Mouse (Mus musculus) hindbrain, embryonic 11.5 days (tissue): Measurements from ENCODE around the gene Dok7. TPM values are rescaled to one million over a fixed set of nuclear protein-coding genes. Genes with fewer than 3 reads are reported as not detected.

Experiments used
- ATAC-seq: fragments of 200-750 bp; cut with Nextera tagmentation; 2 replicates; pipeline ENCODE4 v1.8.0; 2017; ENCODE audit warnings: mild to moderate bottlenecking, moderate TSS enrichment, moderate library complexity; ENCODE audit not compliant: low FRiP score
- DNase-seq: peaks from one replicate; pipeline ENCODE4 v3.0.0-alpha.2; 2015; ENCODE audit warnings: low spot score
- H3K27ac ChIP-seq: fragments of 300-500 bp; sonication (generic); 2 replicates; pipeline ENCODE4 v1.5.1; 2014; ENCODE audit warnings: mild to moderate bottlenecking, low read depth, low read length
- H3K27me3 ChIP-seq: fragments of 300-500 bp; sonication (generic); 2 replicates; pipeline ENCODE4 v1.6.1; 2014; ENCODE audit warnings: mild to moderate bottlenecking, low read length, moderate library complexity, mixed read lengths; ENCODE audit not compliant: control insufficient read depth, insufficient read depth
- H3K36me3 ChIP-seq: fragments of 300-500 bp; sonication (generic); 2 replicates; pipeline ENCODE4 v1.6.1; 2014; ENCODE audit warnings: mild to moderate bottlenecking, low read length, moderate library complexity, mixed read lengths; ENCODE audit not compliant: control insufficient read depth, insufficient read depth
- H3K4me1 ChIP-seq: fragments of 300-500 bp; sonication (generic); replicated peaks from 2 replicates; pipeline ENCODE4 v1.6.1; 2014; ENCODE audit warnings: low read length, mixed read lengths; ENCODE audit not compliant: control insufficient read depth, insufficient read depth
- H3K4me2 ChIP-seq: fragments of 300-500 bp; sonication (generic); replicated peaks from 2 replicates; pipeline ENCODE4 v1.6.1; 2014; ENCODE audit warnings: mild to moderate bottlenecking, low read depth, low read length
- H3K4me3 ChIP-seq: fragments of 300-500 bp; sonication (generic); 2 replicates; pipeline ENCODE4 v1.5.1; 2014; ENCODE audit warnings: low read depth, low read length
- H3K9ac ChIP-seq: fragments of 300-500 bp; sonication (generic); 2 replicates; pipeline ENCODE4 v1.6.1; 2014; ENCODE audit warnings: low read depth, low read length
- H3K9me3 ChIP-seq: fragments of 300-500 bp; sonication (generic); 2 replicates; pipeline ENCODE4 v1.6.1; 2016; ENCODE audit warnings: low read length; ENCODE audit not compliant: control insufficient read depth
- WGBS: fragments of 180-500 bp; shearing (Covaris S2); extraction: QIAGEN DNeasy Blood & Tissue Kit; methylation state at CpG from one replicate; pipeline ENCODE4 v1.1.7; 2014; 5-methylcytosine and 5-hydroxymethylcytosine counted together
- polyA plus RNA-seq: library from polyadenylated mRNA; unstranded; fragments of >200 nt; fragmentation: Nextera tagmentation; extraction: Ambion mirVana; gene quantifications from 2 replicates; pipeline ENCODE4 v1.2.1, GENCODE M21; 2014

Dok7 gene
- polyA plus RNA-seq, 1 experiment from 2014 or later = not detected

DNA sequence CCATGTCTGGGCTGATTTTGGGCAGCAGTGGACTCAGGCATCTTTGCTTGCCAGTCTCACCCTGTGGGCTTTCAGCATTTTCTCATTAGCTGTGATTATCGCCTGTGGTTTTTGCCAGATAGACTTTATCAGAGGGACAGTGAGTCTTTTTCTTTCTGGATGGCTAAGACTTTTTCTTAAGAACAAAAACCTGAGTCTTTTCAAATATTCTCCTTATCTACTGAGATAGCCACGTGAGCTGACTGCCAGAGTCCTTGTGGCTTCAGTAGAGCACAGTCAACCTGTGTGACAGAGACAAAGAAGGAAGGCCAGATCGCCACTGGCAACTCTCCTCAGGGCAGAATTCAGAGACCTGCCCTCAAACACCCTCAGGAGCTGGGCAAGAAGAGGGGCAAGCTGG is 61.1 kb downstream of the Dok7 start:
- H3K4me1 ChIP-seq = no peaks in the 10 kb centered on the region
- no peaks in the 10 kb centered on the region for H3K36me3 ChIP-seq
- no peak for DNase-seq
- H3K4me2 ChIP-seq = no peak overlapping the region
- H3K27me3 ChIP-seq = no peaks in the 10 kb centered on the region
- WGBS = 81% methylated on average over 3 of the region's 3 CpGs
- H3K9ac ChIP-seq = no peak overlapping the region
- no peak overlapping the region for H3K4me3 ChIP-seq
- no peak for ATAC-seq
- H3K27ac ChIP-seq = no peak overlapping the region
- no peaks in the 10 kb centered on the region for H3K9me3 ChIP-seq

DNA sequence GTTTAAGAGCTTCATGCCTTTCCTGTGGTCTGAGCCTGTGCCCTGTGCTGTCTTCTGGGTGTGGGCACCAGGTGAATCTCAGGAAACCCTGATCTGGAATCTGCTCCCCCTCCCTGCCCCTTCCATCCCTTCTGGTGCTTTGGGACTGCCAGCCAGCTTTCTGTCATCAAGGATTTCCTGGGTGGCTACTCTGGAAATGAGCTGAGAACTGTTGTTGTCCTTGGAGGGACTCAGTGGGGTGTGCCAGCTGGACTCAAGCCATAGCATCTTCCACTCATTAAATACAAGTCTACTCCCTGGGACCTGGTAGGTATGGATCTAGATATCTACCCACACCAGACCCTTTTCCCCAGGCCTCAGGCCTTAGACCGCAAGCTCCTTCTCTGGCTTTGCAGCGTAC is 61.9 kb downstream of the Dok7 start:
- Histone ChIP-seq H3K9me3 (no peaks in the 10 kb centered on the region), H3K27me3 (no peaks in the 10 kb centered on the region), H3K4me1 (no peaks in the 10 kb centered on the region), H3K4me3 (no peak overlapping the region), H3K9ac (no peak overlapping the region), H3K27ac (no peak overlapping the region), H3K4me2 (no peak overlapping the region), H3K36me3 (no peaks in the 10 kb centered on the region)
- DNase-seq = no peak
- 93% methylated on average over 2 of the region's 2 CpGs for WGBS
- ATAC-seq = no peak

DNA sequence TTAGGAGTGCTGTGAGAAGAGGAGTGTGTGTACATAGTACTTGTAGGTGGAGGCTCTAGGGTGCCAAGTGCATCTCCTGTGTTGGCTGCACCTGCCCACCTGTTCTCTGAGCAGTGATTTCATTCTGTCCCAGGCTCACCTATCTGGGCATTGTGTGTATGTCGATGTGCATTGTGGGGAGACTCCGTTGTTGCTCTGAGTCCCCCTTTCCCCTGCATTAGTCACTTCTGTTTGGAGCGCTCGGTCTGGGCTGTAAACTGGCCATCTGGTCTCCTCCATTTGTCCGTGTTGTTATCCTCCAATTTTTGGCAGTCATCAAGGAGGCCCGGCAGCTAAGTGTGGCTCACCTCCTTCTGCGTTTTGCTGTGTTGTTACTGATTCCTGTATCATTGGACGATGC is 63.5 kb downstream of the Dok7 start:
- ATAC-seq (no peak), DNase-seq (no peak)
- no peaks in the 10 kb centered on the region for H3K9me3 ChIP-seq
- no peak overlapping the region for H3K9ac ChIP-seq
- H3K4me2 ChIP-seq = no peak overlapping the region
- H3K27ac ChIP-seq = no peak overlapping the region
- H3K4me1 ChIP-seq = no peaks in the 10 kb centered on the region
- H3K4me3 ChIP-seq = no peak overlapping the region
- no peaks in the 10 kb centered on the region for H3K36me3 ChIP-seq
- WGBS = 85% methylated on average over 8 of the region's 8 CpGs
- H3K27me3 ChIP-seq = no peaks in the 10 kb centered on the region

DNA sequence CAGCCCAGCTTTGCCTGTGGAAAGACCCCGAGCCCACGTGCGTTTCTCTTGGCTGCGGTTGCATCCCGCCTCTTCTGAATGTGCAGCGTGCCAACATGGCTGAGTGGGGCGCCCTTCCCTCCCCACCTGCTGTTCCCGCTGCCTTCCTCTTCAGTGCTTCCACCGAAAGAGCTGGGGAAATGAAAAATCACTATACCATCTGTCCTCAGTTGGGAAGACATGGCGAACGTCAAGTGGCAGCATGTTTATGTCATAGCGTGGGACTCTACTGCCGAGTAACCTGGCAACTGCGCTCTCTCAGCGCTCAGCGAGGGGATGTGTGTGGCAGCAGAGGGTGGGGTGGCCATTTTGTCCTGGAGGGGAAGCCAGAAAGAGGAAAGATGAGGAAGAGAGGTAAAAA is 72.6 kb downstream of the Dok7 start:
- WGBS = 88% methylated on average over 16 of the region's 16 CpGs
- Histone ChIP-seq H3K4me2 (no peak overlapping the region), H3K27me3 (no peaks in the 10 kb centered on the region), H3K36me3 (no peaks in the 10 kb centered on the region), H3K9me3 (no peaks in the 10 kb centered on the region), H3K4me3 (no peak overlapping the region), H3K4me1 (no peaks in the 10 kb centered on the region), H3K27ac (no peak overlapping the region), H3K9ac (no peak overlapping the region)
- no peak for ATAC-seq
- DNase-seq = no peak

DNA sequence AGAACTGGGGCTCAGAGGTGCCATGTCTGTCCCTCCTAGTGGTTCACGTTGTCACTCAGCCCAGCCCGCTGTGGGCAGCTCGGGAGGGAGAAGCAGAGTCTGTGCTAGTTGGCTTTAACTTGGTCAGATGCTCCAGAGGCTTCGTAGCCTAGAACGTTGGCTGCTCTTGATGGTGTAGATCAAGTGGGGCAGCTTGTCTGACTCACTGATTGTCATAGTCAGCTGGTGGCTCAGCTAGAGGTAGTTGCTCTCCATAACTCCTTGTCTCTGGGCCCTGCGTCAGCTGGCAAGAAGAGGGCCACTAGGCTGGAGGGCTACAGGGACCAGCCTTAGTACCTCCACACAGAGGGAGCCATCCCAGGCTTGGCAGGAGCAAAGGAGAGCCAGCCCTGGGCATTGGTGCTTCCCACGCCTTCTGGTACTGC is 73.2 kb downstream of the Dok7 start:
- Histone ChIP-seq H3K4me3 (no peak overlapping the region), H3K36me3 (no peaks in the 10 kb centered on the region), H3K4me1 (no peaks in the 10 kb centered on the region), H3K4me2 (no peak overlapping the region), H3K27ac (no peak overlapping the region), H3K9me3 (no peaks in the 10 kb centered on the region), H3K9ac (no peak overlapping the region), H3K27me3 (no peaks in the 10 kb centered on the region)
- no peak for ATAC-seq
- no peak for DNase-seq
- 89% methylated on average over 7 of the region's 7 CpGs for WGBS

DNA sequence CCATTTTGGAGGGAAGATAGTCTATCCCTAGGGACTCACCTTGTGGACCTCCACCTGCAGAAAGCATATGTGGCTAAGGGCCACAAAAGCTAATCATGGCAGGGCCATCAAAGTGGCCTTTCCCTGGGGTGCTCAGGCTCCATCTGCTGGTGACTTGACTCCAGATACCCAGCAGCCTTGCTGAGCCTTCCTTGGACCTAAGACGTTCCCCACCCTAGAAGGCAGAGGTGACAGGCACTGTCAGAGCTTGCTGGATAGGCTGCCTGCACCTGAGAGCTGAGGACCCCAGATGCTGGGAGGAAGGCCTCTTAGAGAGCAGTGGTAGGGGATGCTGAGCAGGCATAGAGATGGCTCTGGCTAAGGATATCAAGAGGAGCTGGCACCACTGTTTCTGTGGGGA is 74.7 kb downstream of the Dok7 start:
- 18% methylated on average over 1 of the region's 1 CpGs for WGBS
- H3K27me3 ChIP-seq = no peaks in the 10 kb centered on the region
- H3K27ac ChIP-seq = no peak overlapping the region
- H3K9me3 ChIP-seq = no peaks in the 10 kb centered on the region
- ATAC-seq (no peak), DNase-seq (no peak)
- no peaks in the 10 kb centered on the region for H3K4me1 ChIP-seq
- no peak overlapping the region for H3K9ac ChIP-seq
- no peaks in the 10 kb centered on the region for H3K36me3 ChIP-seq
- H3K4me2 ChIP-seq = no peak overlapping the region
- H3K4me3 ChIP-seq = no peak overlapping the region

DNA sequence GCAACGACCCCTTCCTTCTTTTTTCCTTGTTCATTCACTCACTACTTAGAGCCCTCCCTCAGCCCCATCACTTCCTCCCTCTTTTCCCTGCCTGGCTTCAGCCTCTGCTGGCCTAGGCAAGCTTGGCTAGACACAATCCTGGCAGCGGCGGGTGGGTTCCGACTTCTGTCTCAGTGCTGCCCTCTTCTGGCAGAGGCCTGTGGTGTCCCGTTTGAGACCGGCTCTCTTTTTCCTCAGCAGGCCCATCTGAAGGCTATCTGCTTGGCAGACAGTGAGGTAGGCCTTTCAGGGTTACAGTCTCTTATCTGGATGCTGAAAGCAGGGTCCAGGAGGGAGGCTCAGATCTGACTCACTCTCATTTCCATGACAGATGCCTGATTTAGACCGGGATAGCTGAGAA is 75.2 kb downstream of the Dok7 start:
- Histone ChIP-seq H3K9me3 (no peaks in the 10 kb centered on the region), H3K9ac (no peak overlapping the region), H3K27ac (no peak overlapping the region), H3K36me3 (no peaks in the 10 kb centered on the region), H3K4me3 (no peak overlapping the region), H3K4me2 (no peak overlapping the region), H3K27me3 (no peaks in the 10 kb centered on the region), H3K4me1 (no peaks in the 10 kb centered on the region)
- ATAC-seq = 0 out of 2 replicates have a peak, but pooled peaks have one; percentile 43
- WGBS = 8% methylated on average over 7 of the region's 7 CpGs
- DNase-seq = peak; percentile 93

DNA sequence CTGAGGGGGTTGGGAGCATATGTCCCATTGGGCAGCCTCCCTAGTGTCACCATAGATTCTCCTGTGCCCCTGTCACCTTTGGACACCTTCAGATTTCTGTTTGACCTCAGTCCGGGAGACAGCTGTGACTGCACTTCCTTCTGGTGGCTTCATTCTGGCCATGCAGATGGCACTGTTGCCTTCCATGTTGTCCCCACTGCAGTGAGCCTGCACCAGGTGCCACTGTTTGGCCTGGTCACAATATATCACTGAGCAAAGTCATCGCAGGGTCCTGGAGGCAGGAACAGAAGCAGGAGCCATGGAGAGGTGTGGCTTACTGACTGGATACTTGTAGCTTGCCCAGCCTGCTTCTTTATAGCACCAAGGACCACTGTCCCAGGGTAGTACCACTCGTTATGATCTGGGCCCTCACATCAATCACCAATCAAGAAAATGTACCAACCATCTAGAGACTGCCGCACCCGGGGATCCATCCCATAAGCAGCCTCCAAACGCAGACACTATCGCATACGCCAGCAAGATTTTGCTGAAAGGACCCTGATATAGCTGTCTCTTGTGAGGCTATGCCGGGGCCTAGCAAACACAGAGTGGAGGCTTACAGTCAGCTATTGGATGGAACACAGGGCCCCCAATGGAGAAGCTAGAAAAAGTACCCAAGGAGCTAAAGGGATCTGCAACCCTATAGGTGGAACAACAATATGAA is 75.9 kb downstream of the Dok7 start:
- H3K4me1 ChIP-seq = no peaks in the 10 kb centered on the region
- no peaks in the 10 kb centered on the region for H3K9me3 ChIP-seq
- H3K4me2 ChIP-seq = no peak overlapping the region
- H3K36me3 ChIP-seq = no peaks in the 10 kb centered on the region
- H3K27me3 ChIP-seq = no peaks in the 10 kb centered on the region
- ATAC-seq = no peak
- H3K4me3 ChIP-seq = no peak overlapping the region
- no peak for DNase-seq
- 94% methylated on average over 9 of the region's 9 CpGs for WGBS
- H3K9ac ChIP-seq = no peak overlapping the region
- no peak overlapping the region for H3K27ac ChIP-seq

DNA sequence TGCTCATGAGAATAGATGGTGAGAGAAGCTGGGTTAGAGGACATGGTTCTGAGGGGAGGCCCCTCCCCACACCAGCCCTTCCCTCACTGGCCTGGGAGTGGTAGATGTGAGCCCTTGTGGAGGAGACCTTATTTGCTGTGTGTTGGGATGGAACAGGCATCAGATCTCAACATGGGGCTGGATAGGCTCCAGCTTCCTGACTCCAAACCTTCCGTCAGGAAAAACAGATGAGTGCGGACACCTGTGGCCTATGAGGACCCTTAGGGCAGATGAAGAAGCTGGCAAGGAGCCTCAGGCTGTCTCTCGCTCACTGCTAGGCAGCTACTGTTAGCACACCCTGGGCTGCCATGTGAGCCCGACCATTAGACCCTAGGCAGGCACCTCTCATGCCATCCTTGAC is 76.9 kb downstream of the Dok7 start:
- Histone ChIP-seq H3K4me1 (no peaks in the 10 kb centered on the region), H3K27ac (no peak overlapping the region), H3K27me3 (no peaks in the 10 kb centered on the region), H3K4me2 (no peak overlapping the region), H3K9ac (no peak overlapping the region), H3K9me3 (no peaks in the 10 kb centered on the region), H3K36me3 (no peaks in the 10 kb centered on the region), H3K4me3 (no peak overlapping the region)
- WGBS = 93% methylated on average over 4 of the region's 4 CpGs
- DNase-seq = no peak
- no peak for ATAC-seq
